ENCODE assay signal across 8 mouse cellular contexts in the genomic region with DNA sequence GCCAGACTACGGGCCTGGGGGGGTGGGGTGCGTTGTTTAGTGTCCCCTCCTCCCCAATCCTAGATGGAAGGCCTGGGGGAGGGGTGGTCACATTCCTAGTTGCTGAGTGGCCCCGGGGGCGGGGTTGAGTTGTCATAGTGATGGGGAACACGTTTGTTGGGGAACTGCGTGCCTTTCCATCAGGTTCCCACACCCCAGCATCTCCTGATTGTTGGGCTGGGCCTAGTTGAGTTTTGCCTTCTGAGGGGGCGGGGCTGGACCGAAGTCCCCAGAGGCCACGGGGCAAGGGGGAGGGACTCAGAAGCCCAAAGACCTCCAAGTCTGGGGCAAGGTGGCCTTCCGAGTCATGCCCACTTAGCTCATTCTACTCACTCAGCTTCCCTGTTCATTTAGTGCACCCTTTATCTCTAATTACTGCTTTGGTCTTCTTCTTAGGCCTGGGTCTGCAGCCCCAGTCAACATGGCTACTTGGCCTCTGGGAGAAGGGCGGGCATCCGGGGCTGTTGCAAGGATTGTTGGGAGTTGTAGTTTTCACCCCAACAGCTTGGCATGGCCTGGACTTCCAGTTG. TPM values are rescaled to one million over a fixed set of nuclear protein-coding genes. Genes with fewer than 3 reads are reported as not detected.
DNase-seq lines count a peak whose midpoint lies in the region; ATAC-seq lines count a peak whose summit lies in the region.

No protein-coding gene starts in this region.

- H3K36me3 ChIP-seq in limb, embryonic 13.5 days: peaks cover 29% of the 10 kb centered on the region
- peaks cover 25% of the 10 kb centered on the region for H3K36me3 ChIP-seq in midbrain, embryonic 14.5 days (ENCODE audit: control insufficient read depth, insufficient read depth, low read length)
- peaks cover 22% of the 10 kb centered on the region for H3K36me3 ChIP-seq in stomach, embryonic 16.5 days (ENCODE audit: control insufficient read depth, insufficient read depth, low read length)

- DNase-seq in cerebellum, adult 11 months: peak; percentile 55
- DNase-seq in cerebellum, postnatal 25 days: peak; percentile 65 to 72
- DNase-seq in gastrocnemius, postnatal 10 days: peak; percentile 73
- peak; percentile 53 for DNase-seq in hindlimb bud, embryonic 11.5 days (ENCODE audit: extremely low spot score, low read depth, low spot score)
- peak; percentile 81 for DNase-seq in midbrain, embryonic 14.5 days

- peak overlapping the region; percentile 36 for H3K4me3 ChIP-seq in limb, embryonic 13.5 days
- H3K4me3 ChIP-seq in midbrain, embryonic 14.5 days (replicated peaks; ENCODE audit: low read depth, low read length): peak overlapping the region; percentile 28
- peak overlapping the region; percentile 43 for H3K4me3 ChIP-seq in stomach, embryonic 16.5 days (replicated peaks; ENCODE audit: low read length)

- ATAC-seq in cerebellum, adult (ENCODE audit: insufficient number of reproducible peaks, low FRiP score, low TSS enrichment): no peak
- ATAC-seq in limb, embryonic 13.5 days (ENCODE audit: low FRiP score, low read depth): peak; percentile 29; the same call in 1 of the 2 replicates
- ATAC-seq in midbrain, embryonic 14.5 days (ENCODE audit: low FRiP score, low TSS enrichment): 0 out of 2 replicates have a peak, but pooled peaks have one; percentile 10
- ATAC-seq in stomach, embryonic 16.5 days (ENCODE audit: insufficient read depth, low FRiP score): peak; percentile 37

- WGBS in limb, embryonic 13.5 days: 10% methylated on average over 12 of the region's 12 CpGs
- WGBS in midbrain, embryonic 14.5 days: 3% methylated on average over 12 of the region's 12 CpGs
- 10% methylated on average over 12 of the region's 12 CpGs for WGBS in stomach, embryonic 16.5 days

- H3K27ac ChIP-seq in limb, embryonic 13.5 days: peak overlapping the region; percentile 79
- H3K27ac ChIP-seq in midbrain, embryonic 14.5 days (replicated peaks; ENCODE audit: low read depth, low read length): peak overlapping the region; percentile 66
- H3K27ac ChIP-seq in stomach, embryonic 16.5 days (ENCODE audit: low read length): peak overlapping the region; percentile 95

- H3K9ac ChIP-seq in limb, embryonic 13.5 days: peak overlapping the region; percentile 51
- peak overlapping the region; percentile 7; the same call in 1 of the 2 replicates for H3K9ac ChIP-seq in midbrain, embryonic 14.5 days (replicated peaks; ENCODE audit: low read length)
- H3K9ac ChIP-seq in stomach, embryonic 16.5 days (ENCODE audit: low read length): peak overlapping the region; percentile 62

- no peaks in the 10 kb centered on the region for H3K9me3 ChIP-seq in limb, embryonic 13.5 days
- no peaks in the 10 kb centered on the region for H3K9me3 ChIP-seq in midbrain, embryonic 14.5 days (ENCODE audit: control insufficient read depth, low read length)
- no peaks in the 10 kb centered on the region for H3K9me3 ChIP-seq in stomach, embryonic 16.5 days (replicated peaks; ENCODE audit: control insufficient read depth, low read length)

- no peaks in the 10 kb centered on the region for H3K27me3 ChIP-seq in limb, embryonic 13.5 days
- no peaks in the 10 kb centered on the region for H3K27me3 ChIP-seq in midbrain, embryonic 14.5 days (ENCODE audit: control insufficient read depth, insufficient read depth, low read length)
- no peaks in the 10 kb centered on the region for H3K27me3 ChIP-seq in stomach, embryonic 16.5 days (ENCODE audit: control insufficient read depth, insufficient read depth, low read length)

- peak overlapping the region; percentile 91 for H3K4me2 ChIP-seq in limb, embryonic 13.5 days (replicated peaks)
- peak overlapping the region; percentile 66 for H3K4me2 ChIP-seq in midbrain, embryonic 14.5 days (ENCODE audit: low read length)
- H3K4me2 ChIP-seq in stomach, embryonic 16.5 days (ENCODE audit: low read depth, low read length): peak overlapping the region; percentile 62

- H3K4me1 ChIP-seq in limb, embryonic 13.5 days: peaks cover 45% of the 10 kb centered on the region
- H3K4me1 ChIP-seq in midbrain, embryonic 14.5 days (ENCODE audit: control insufficient read depth, insufficient read depth, low read length): peaks cover 28% of the 10 kb centered on the region
- peaks cover 43% of the 10 kb centered on the region for H3K4me1 ChIP-seq in stomach, embryonic 16.5 days (ENCODE audit: control insufficient read depth, insufficient read depth, low read length)

RNA-seq across cellular contexts. Expression of a gene that starts 4.5 kb away (rescaled TPM):
- total RNA-seq in gastrocnemius, postnatal 10 days (2021): 100 to 1,000 TPM; 192 to 197 TPM
- polyA plus RNA-seq in limb, embryonic 13.5 days (2015; fragmentation: Nextera tagmentation; extraction: Ambion mirVana): 205 and 221 TPM in 2 replicates
- 157 and 185 TPM in 2 replicates for polyA plus RNA-seq in midbrain, embryonic 14.5 days (2014; fragmentation: Nextera tagmentation; extraction: Ambion mirVana)
- 82.1 and 83.1 TPM in 2 replicates for polyA plus RNA-seq in stomach, embryonic 16.5 days (2015; fragmentation: Nextera tagmentation; extraction: Ambion mirVana)

RNA-seq across cellular contexts. Expression of a gene that starts 8.6 kb away (rescaled TPM):
- total RNA-seq in gastrocnemius, postnatal 10 days (2021): 10 to 100 TPM; 47.3 to 55.6 TPM
- 66.5 and 73.9 TPM in 2 replicates for polyA plus RNA-seq in limb, embryonic 13.5 days (2015; fragmentation: Nextera tagmentation; extraction: Ambion mirVana)
- 55.8 and 56.3 TPM in 2 replicates for polyA plus RNA-seq in midbrain, embryonic 14.5 days (2014; fragmentation: Nextera tagmentation; extraction: Ambion mirVana)
- polyA plus RNA-seq in stomach, embryonic 16.5 days (2015; fragmentation: Nextera tagmentation; extraction: Ambion mirVana): 66.2 and 77.2 TPM in 2 replicates

RNA-seq across cellular contexts. Expression of a gene that starts 19.5 kb away (rescaled TPM):
- total RNA-seq in gastrocnemius, postnatal 10 days (2021): 10 to 100 TPM; 10.7 to 15.0 TPM
- 65.5 and 66.7 TPM in 2 replicates for polyA plus RNA-seq in limb, embryonic 13.5 days (2015; fragmentation: Nextera tagmentation; extraction: Ambion mirVana)
- polyA plus RNA-seq in midbrain, embryonic 14.5 days (2014; fragmentation: Nextera tagmentation; extraction: Ambion mirVana): 19.1 and 23.2 TPM in 2 replicates
- polyA plus RNA-seq in stomach, embryonic 16.5 days (2015; fragmentation: Nextera tagmentation; extraction: Ambion mirVana): 40.8 and 41.5 TPM in 2 replicates

RNA-seq across cellular contexts. Expression of a gene that starts 19.9 kb away (rescaled TPM):
- total RNA-seq in gastrocnemius, postnatal 10 days (2021): 1 to 10 TPM; 4.8 to 7.0 TPM
- polyA plus RNA-seq in limb, embryonic 13.5 days (2015; fragmentation: Nextera tagmentation; extraction: Ambion mirVana): 22.3 and 23.6 TPM in 2 replicates
- 19.1 and 21.7 TPM in 2 replicates for polyA plus RNA-seq in midbrain, embryonic 14.5 days (2014; fragmentation: Nextera tagmentation; extraction: Ambion mirVana)
- 19.8 and 20.3 TPM in 2 replicates for polyA plus RNA-seq in stomach, embryonic 16.5 days (2015; fragmentation: Nextera tagmentation; extraction: Ambion mirVana)

RNA-seq across cellular contexts. Expression of a gene that starts 25.2 kb away (rescaled TPM):
- total RNA-seq in gastrocnemius, postnatal 10 days (2021): 10 to 100 TPM; 44.2 to 47.7 TPM
- 17.1 and 18.7 TPM in 2 replicates for polyA plus RNA-seq in limb, embryonic 13.5 days (2015; fragmentation: Nextera tagmentation; extraction: Ambion mirVana)
- polyA plus RNA-seq in midbrain, embryonic 14.5 days (2014; fragmentation: Nextera tagmentation; extraction: Ambion mirVana): 17.4 and 22.5 TPM in 2 replicates
- 6.7 and 7.5 TPM in 2 replicates for polyA plus RNA-seq in stomach, embryonic 16.5 days (2015; fragmentation: Nextera tagmentation; extraction: Ambion mirVana)

Comparison
In these comparisons a context has a peak if more than half of its experiments do, and no peak if none do; other contexts are left out.
1. H3K9ac ChIP-seq: peak in every context shown above with its lines; median percentile 62 in stomach, embryonic 16.5 days; 51 in limb, embryonic 13.5 days; 7 in midbrain, embryonic 14.5 days.